Mouse (Mus musculus) limb, embryonic 13.5 days (tissue): ENCODE data around the gene Gm49361. TPM values are rescaled to one million over a fixed set of nuclear protein-coding genes. Genes with fewer than 3 reads are reported as not detected.
A peak's percentile ranks its signal among the peaks of the same experiment; 100 is the strongest.

Experiments
- ATAC-seq: fragments of 200-750 bp; cut with Nextera tagmentation; 2 replicates; pipeline ENCODE4 v1.8.0; 2017; ENCODE audit warnings: low read depth, moderate number of reproducible peaks, moderate TSS enrichment; ENCODE audit not compliant: low FRiP score
- H3K27ac ChIP-seq: fragments of 300-500 bp; sonication (generic); 2 replicates; pipeline ENCODE4 v1.5.1; 2015; ENCODE audit warnings: inconsistent platforms, mild to moderate bottlenecking, moderate library complexity
- H3K27me3 ChIP-seq: fragments of 300-500 bp; sonication (generic); 2 replicates; pipeline ENCODE4 v1.6.1; 2015; ENCODE audit warnings: mild to moderate bottlenecking, inconsistent platforms
- H3K36me3 ChIP-seq: fragments of 300-500 bp; sonication (generic); 2 replicates; pipeline ENCODE4 v1.6.1; 2015; ENCODE audit warnings: inconsistent platforms, mild to moderate bottlenecking, moderate library complexity
- H3K4me1 ChIP-seq: fragments of 300-500 bp; sonication (generic); 2 replicates; pipeline ENCODE4 v1.6.1; 2015; ENCODE audit warnings: inconsistent platforms
- H3K4me2 ChIP-seq: fragments of 300-500 bp; sonication (generic); replicated peaks from 2 replicates; pipeline ENCODE4 v1.6.1; 2015; ENCODE audit warnings: inconsistent platforms, mild to moderate bottlenecking, moderate library complexity
- H3K4me3 ChIP-seq: fragments of 300-500 bp; sonication (generic); 2 replicates; pipeline ENCODE4 v1.5.1; 2015; ENCODE audit warnings: moderate library complexity, mild to moderate bottlenecking, inconsistent platforms
- H3K9ac ChIP-seq: fragments of 300-500 bp; sonication (generic); 2 replicates; pipeline ENCODE4 v1.6.1; 2015; ENCODE audit warnings: mild to moderate bottlenecking, inconsistent platforms
- H3K9me3 ChIP-seq: fragments of 300-500 bp; sonication (generic); 2 replicates; pipeline ENCODE4 v1.6.1; 2016; ENCODE audit warnings: inconsistent platforms
- WGBS: fragments of 180-500 bp; shearing (Covaris S2); methylation state at CpG from one replicate; pipeline ENCODE4 v1.1.7; 2015; 5-methylcytosine and 5-hydroxymethylcytosine counted together
- polyA plus RNA-seq: library from polyadenylated mRNA; unstranded; fragments of >200 nt; fragmentation: Nextera tagmentation; extraction: Ambion mirVana; gene quantifications from 2 replicates; pipeline ENCODE4 v1.2.1, GENCODE M21; 2015

Gene Gm49361
- polyA plus RNA-seq, 1 experiment from 2014 or later = not detected

- WGBS = 27% methylated on average over 2 of the region's 2 CpGs
- Histone ChIP-seq H3K9ac (no peak overlapping the region), H3K27me3 (no peaks in the 10 kb centered on the region), H3K27ac (peak overlapping the region; percentile 39; the same call in 1 of the 2 replicates), H3K4me1 (peaks cover 14% of the 10 kb centered on the region), H3K4me2 (no peak overlapping the region), H3K9me3 (no peaks in the 10 kb centered on the region), H3K4me3 (no peak overlapping the region), H3K36me3 (peaks cover 2% of the 10 kb centered on the region; the same call in 1 of the 2 replicates)
- ATAC-seq = no peak
Observed at GRCm38 (mm10) chr14:57611034-57611433, 134.9 kb downstream of the Gm49361 start.

GRCm38 (mm10) chr14:57609816-57610329, 136.0 kb downstream of the Gm49361 start:
- peaks cover 14% of the 10 kb centered on the region for H3K4me1 ChIP-seq
- no peaks in the 10 kb centered on the region for H3K27me3 ChIP-seq
- WGBS = 81% methylated on average over 4 of the region's 4 CpGs
- H3K9me3 ChIP-seq = no peaks in the 10 kb centered on the region
- H3K4me3 ChIP-seq = no peak overlapping the region
- H3K4me2 ChIP-seq = no peak overlapping the region
- peaks cover 5% of the 10 kb centered on the region for H3K36me3 ChIP-seq
- no peak for ATAC-seq
- H3K9ac ChIP-seq = no peak overlapping the region
- H3K27ac ChIP-seq = no peak overlapping the region

GRCm38 (mm10) chr14:57607500-57607899, 138.4 kb downstream of the Gm49361 start:
- Histone ChIP-seq H3K9me3 (no peaks in the 10 kb centered on the region), H3K27me3 (no peaks in the 10 kb centered on the region), H3K36me3 (peaks cover 21% of the 10 kb centered on the region), H3K9ac (no peak overlapping the region), H3K4me1 (peaks cover 14% of the 10 kb centered on the region), H3K4me3 (no peak overlapping the region), H3K27ac (no peak overlapping the region), H3K4me2 (no peak overlapping the region)
- 15% methylated on average over 1 of the region's 1 CpGs for WGBS
- ATAC-seq = peak; percentile 85

DNA sequence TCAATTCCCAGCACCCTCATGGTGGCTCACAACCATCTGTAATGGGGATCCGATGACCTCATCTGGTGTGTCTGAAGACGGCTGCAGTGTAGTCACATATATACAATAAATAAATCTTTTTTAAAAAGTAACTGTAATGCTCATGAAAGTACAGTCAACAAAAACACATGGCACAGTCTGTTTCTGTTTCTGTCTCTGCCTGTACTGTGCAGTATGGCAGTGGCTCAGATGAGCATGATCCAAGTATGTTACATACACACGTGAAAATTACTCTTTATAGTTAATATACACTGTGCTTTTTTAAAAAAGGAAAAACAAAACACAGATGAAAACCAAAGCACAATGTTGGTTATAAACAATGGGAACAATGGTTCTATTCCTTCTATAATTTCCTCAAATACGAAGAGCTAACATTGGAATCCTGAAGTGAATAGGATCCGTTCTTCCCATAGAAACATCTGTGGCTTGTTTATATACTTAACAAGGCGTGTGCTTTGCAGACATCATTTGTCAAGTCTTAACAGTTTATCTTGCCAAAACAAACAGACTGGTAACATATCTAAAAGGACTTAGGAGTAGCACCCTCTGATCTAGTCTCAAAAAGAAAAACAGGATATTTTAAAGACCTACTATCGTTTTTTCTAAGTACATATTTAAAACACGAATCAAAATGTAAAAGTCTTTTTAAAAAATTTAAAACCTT, 139.1 kb downstream of the Gm49361 start:
- H3K9ac ChIP-seq = no peak overlapping the region
- H3K4me1 ChIP-seq = peaks cover 14% of the 10 kb centered on the region
- ATAC-seq = no peak
- H3K9me3 ChIP-seq = no peaks in the 10 kb centered on the region
- 76% methylated on average over 8 of the region's 8 CpGs for WGBS
- H3K27ac ChIP-seq = no peak overlapping the region
- H3K4me2 ChIP-seq = no peak overlapping the region
- peaks cover 27% of the 10 kb centered on the region for H3K36me3 ChIP-seq
- no peak overlapping the region for H3K4me3 ChIP-seq
- no peaks in the 10 kb centered on the region for H3K27me3 ChIP-seq

DNA sequence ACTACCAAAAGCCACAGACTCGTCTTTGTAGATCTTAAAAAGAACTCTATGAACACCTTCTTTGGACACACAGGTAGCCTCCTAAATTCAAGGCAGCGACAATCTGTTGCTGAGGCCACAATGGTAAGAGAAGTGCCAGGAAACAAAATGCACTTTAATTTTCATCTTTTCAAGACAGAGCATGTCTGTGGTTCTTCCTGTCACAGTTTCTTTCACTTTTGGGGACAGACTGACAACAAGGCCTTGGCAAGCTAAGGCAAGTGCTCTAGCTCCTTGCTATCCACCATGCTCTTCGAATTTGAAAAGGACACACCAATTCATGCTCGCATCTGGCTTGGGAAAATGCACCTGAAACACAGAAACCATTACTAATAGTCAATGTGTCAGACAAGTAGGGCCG, 152.6 kb downstream of the Gm49361 start:
- H3K4me1 ChIP-seq = no peaks in the 10 kb centered on the region
- no peaks in the 10 kb centered on the region for H3K27me3 ChIP-seq
- WGBS = 96% methylated on average over 5 of the region's 5 CpGs
- H3K27ac ChIP-seq = no peak overlapping the region
- ATAC-seq = no peak
- no peak overlapping the region for H3K9ac ChIP-seq
- peaks cover 72% of the 10 kb centered on the region for H3K36me3 ChIP-seq
- H3K4me2 ChIP-seq = no peak overlapping the region
- H3K9me3 ChIP-seq = no peaks in the 10 kb centered on the region
- H3K4me3 ChIP-seq = no peak overlapping the region

Other genes starting within 250 kb of the Gm49361 start
- gene Il17d, start 221.3 kb downstream of the Gm49361 start, polyA plus RNA-seq = 7.9 and 9.2 TPM in 2 replicates
- gene Eef1akmt1, start 174.5 kb downstream of the Gm49361 start, polyA plus RNA-seq = 101 and 110 TPM in 2 replicates
- 26.4 and 28.2 TPM in 2 replicates for gene Xpo4, start 80.7 kb downstream of the Gm49361 start, polyA plus RNA-seq
- 27.6 and 29.4 TPM in 2 replicates for gene Lats2, start 12.3 kb upstream of the Gm49361 start, polyA plus RNA-seq
- gene Sap18, start 52.1 kb upstream of the Gm49361 start, polyA plus RNA-seq = 25.9 and 30.2 TPM in 2 replicates
- gene Ska3, start 80.1 kb upstream of the Gm49361 start, polyA plus RNA-seq = 36.7 and 42.4 TPM in 2 replicates
- gene Mrpl57, start 80.1 kb upstream of the Gm49361 start, polyA plus RNA-seq = 128 and 146 TPM in 2 replicates
- gene Zdhhc20, start 144.2 kb upstream of the Gm49361 start, polyA plus RNA-seq = 81.8 and 83.4 TPM in 2 replicates